Comparison of ENCODE assay signal across 8 mouse cellular contexts in genomic region chr3:127552434-127552972, GRCm38 (mm10). TPM values are rescaled to one million over a fixed set of nuclear protein-coding genes. Genes with fewer than 3 reads are reported as not detected.
A peak's percentile ranks its signal among the peaks of the same experiment; 100 is the strongest.
DNase-seq lines count a peak whose midpoint lies in the region; ATAC-seq and TF ChIP-seq lines count a peak whose summit lies in the region.

No protein-coding gene starts in this region.

- H3K27ac ChIP-seq in spleen, adult 2 months (ENCODE audit: insufficient read depth, low read length), result peak overlapping the region; percentile 49; the same call in 1 of the 2 replicates
- H3K27ac ChIP-seq in embryonic fibroblast, embryonic 13.5 days (ENCODE audit: insufficient read depth, low read length), result peak overlapping the region; percentile 78
- peak overlapping the region; percentile 95; the same call in 1 of the 2 replicates for H3K27ac ChIP-seq in kidney, postnatal 0 days
- H3K27ac ChIP-seq in midbrain, embryonic 13.5 days, result peak overlapping the region; percentile 93; the same call in 1 of the 2 replicates

- TF ChIP-seq POLR2A in spleen, adult 2 months (IDR thresholded peaks at IDR 0.05; ENCODE audit: low read depth, low read length), result no peak
- TF ChIP-seq POLR2A in embryonic fibroblast, embryonic 13.5 days (IDR thresholded peaks at IDR 0.05; ENCODE audit: low read depth, low read length), result peak; percentile 51

- H3K4me1 ChIP-seq in spleen, adult 2 months (ENCODE audit: control insufficient read depth, insufficient read depth, insufficient read length), result peaks cover 2% of the 10 kb centered on the region; the same call in 1 of the 2 replicates
- peaks cover 5% of the 10 kb centered on the region; the same call in 1 of the 2 replicates for H3K4me1 ChIP-seq in embryonic fibroblast, embryonic 13.5 days (ENCODE audit: control insufficient read depth, insufficient read depth, low read length)
- H3K4me1 ChIP-seq in kidney, postnatal 0 days (replicated peaks; ENCODE audit: insufficient read depth, low read length), result no peaks in the 10 kb centered on the region
- peaks cover 21% of the 10 kb centered on the region for H3K4me1 ChIP-seq in midbrain, embryonic 13.5 days (replicated peaks)

- H3K9ac ChIP-seq in kidney, postnatal 0 days (ENCODE audit: low read depth, low read length), result peak overlapping the region; percentile 77
- H3K9ac ChIP-seq in midbrain, embryonic 13.5 days (replicated peaks), result peak overlapping the region; percentile 74; the same call in 1 of the 2 replicates

- TF ChIP-seq CTCF in spleen, adult 2 months (IDR thresholded peaks at IDR 0.05; ENCODE audit: extremely low read depth, insufficient read depth, insufficient read length, insufficient replicate concordance), result no peak
- no peak for TF ChIP-seq CTCF in embryonic fibroblast, embryonic 13.5 days (IDR thresholded peaks at IDR 0.05; ENCODE audit: borderline replicate concordance, insufficient read depth, low read length)
- TF ChIP-seq CTCF in kidney, postnatal 0 days (IDR thresholded peaks at IDR 0.05; ENCODE audit: low read depth), result no peak

- 3% methylated on average over 12 of the region's 13 CpGs for WGBS in spleen, adult 2 months
- WGBS in kidney, postnatal 0 days, result 5% methylated on average over 11 of the region's 13 CpGs
- 9% methylated on average over 12 of the region's 13 CpGs for WGBS in midbrain, embryonic 13.5 days

- ATAC-seq in kidney, postnatal 0 days (replicated peaks; ENCODE audit: low FRiP score, low read depth), result no peak
- no peak for ATAC-seq in midbrain, embryonic 13.5 days

- H3K4me2 ChIP-seq in kidney, postnatal 0 days (ENCODE audit: low read length), result peak overlapping the region; percentile 47
- H3K4me2 ChIP-seq in midbrain, embryonic 13.5 days (replicated peaks), result peak overlapping the region; percentile 59

- no peaks in the 10 kb centered on the region for H3K36me3 ChIP-seq in spleen, adult 2 months (ENCODE audit: control insufficient read depth, insufficient read depth, low read length)
- no peaks in the 10 kb centered on the region for H3K36me3 ChIP-seq in kidney, postnatal 0 days (ENCODE audit: insufficient read depth, low read length)
- H3K36me3 ChIP-seq in midbrain, embryonic 13.5 days, result no peaks in the 10 kb centered on the region

- H3K9me3 ChIP-seq in kidney, postnatal 0 days (replicated peaks; ENCODE audit: low read length), result no peaks in the 10 kb centered on the region
- no peaks in the 10 kb centered on the region for H3K9me3 ChIP-seq in midbrain, embryonic 13.5 days

- no peak for DNase-seq in spleen, adult 2 months (ENCODE audit: low read depth in 1 of 2, low spot score in 2 of 2)
- DNase-seq in spleen, postnatal 14 days (ENCODE audit: low spot score in 2 of 2), result no peak
- no peak for DNase-seq in kidney, postnatal 0 days (ENCODE audit: low spot score)
- no peak for DNase-seq in right cerebral cortex, adult 18-20 months
- DNase-seq in embryo, embryonic 11 days, result no peak
- no peak for DNase-seq in spleen, postnatal 4 days (ENCODE audit: low spot score in 2 of 2)

- H3K4me3 ChIP-seq in spleen, adult 2 months (ENCODE audit: extremely low read depth, insufficient read depth, insufficient read length), result peak overlapping the region; percentile 50
- H3K4me3 ChIP-seq in embryonic fibroblast, embryonic 13.5 days (ENCODE audit: insufficient read depth, low read length), result peak overlapping the region; percentile 72
- peak overlapping the region; percentile 80 for H3K4me3 ChIP-seq in kidney, postnatal 0 days (replicated peaks; ENCODE audit: low read depth, low read length)
- H3K4me3 ChIP-seq in midbrain, embryonic 13.5 days (replicated peaks), result peak overlapping the region; percentile 71

- no peaks in the 10 kb centered on the region for H3K27me3 ChIP-seq in spleen, adult 2 months (ENCODE audit: control insufficient read depth, insufficient read depth, low read length)
- no peaks in the 10 kb centered on the region for H3K27me3 ChIP-seq in kidney, postnatal 0 days (ENCODE audit: insufficient read depth, low read length)
- H3K27me3 ChIP-seq in midbrain, embryonic 13.5 days, result no peaks in the 10 kb centered on the region

RNA-seq across cellular contexts. Expression of gene Larp7, which starts 0.6 kb away (rescaled TPM):
- 0.95 and 1.1 TPM in 2 replicates for polyA plus RNA-seq in spleen, adult 2 months (2012; rRNA removed)
- 36.8 and 42.6 TPM in 2 replicates for polyA plus RNA-seq in embryonic fibroblast, embryonic 13.5 days (2011; ENCODE audit: insufficient read length, low read depth, missing spikeins)
- polyA plus RNA-seq in kidney, postnatal 0 days (2015; fragmentation: Nextera tagmentation; extraction: Ambion mirVana), result 46.1 and 52.2 TPM in 2 replicates
- 45.0 and 50.4 TPM in 2 replicates for polyA plus RNA-seq in midbrain, embryonic 13.5 days (2015; fragmentation: Nextera tagmentation; extraction: Ambion mirVana)

RNA-seq across cellular contexts. Expression of gene Zgrf1, which starts 0.8 kb away (rescaled TPM):
- polyA plus RNA-seq in spleen, adult 2 months (2012; rRNA removed), result 0.56 and 0.72 TPM in 2 replicates
- 6.7 and 9.0 TPM in 2 replicates for polyA plus RNA-seq in embryonic fibroblast, embryonic 13.5 days (2011; ENCODE audit: insufficient read length, low read depth, missing spikeins)
- 2.3 and 3.2 TPM in 2 replicates for polyA plus RNA-seq in kidney, postnatal 0 days (2015; fragmentation: Nextera tagmentation; extraction: Ambion mirVana)
- 6.3 and 7.0 TPM in 2 replicates for polyA plus RNA-seq in midbrain, embryonic 13.5 days (2015; fragmentation: Nextera tagmentation; extraction: Ambion mirVana)

RNA-seq across cellular contexts. Expression of gene Ank2, which starts 53.4 kb away (rescaled TPM):
- polyA plus RNA-seq in spleen, adult 2 months (2012; rRNA removed), result 2.1 and 2.5 TPM in 2 replicates
- polyA plus RNA-seq in embryonic fibroblast, embryonic 13.5 days (2011; ENCODE audit: insufficient read length, low read depth, missing spikeins), result 39.5 and 53.8 TPM in 2 replicates
- polyA plus RNA-seq in kidney, postnatal 0 days (2015; fragmentation: Nextera tagmentation; extraction: Ambion mirVana), result 4.1 and 4.7 TPM in 2 replicates
- 186 and 204 TPM in 2 replicates for polyA plus RNA-seq in midbrain, embryonic 13.5 days (2015; fragmentation: Nextera tagmentation; extraction: Ambion mirVana)

Comparison
In these comparisons a context has a peak if more than half of its experiments do, and no peak if none do; other contexts are left out.
1. RNA of gene Larp7, which starts 0.6 kb away (polyA plus RNA-seq): 46.1 to 52.2 TPM in kidney, postnatal 0 days, 45.0 to 50.4 TPM in midbrain, embryonic 13.5 days and 36.8 to 42.6 TPM in embryonic fibroblast, embryonic 13.5 days; 0.95 to 1.1 TPM in spleen, adult 2 months; every median in the first group is over 10 times any median in the second.
2. Peak in every context shown above with its lines, with median percentiles within 50 percentile points of each other: H3K27ac ChIP-seq and H3K4me3 ChIP-seq.